ENCODE assay signal across 15 mouse cellular contexts in genomic region chr12:85859111-85859510, GRCm38 (mm10). TPM values are rescaled to one million over a fixed set of nuclear protein-coding genes. Genes with fewer than 3 reads are reported as not detected.
DNase-seq lines count a peak whose midpoint lies in the region; ATAC-seq and TF ChIP-seq lines count a peak whose summit lies in the region.
"Had no signal": no experiment of that assay in that cellular context is flagged by ENCODE, and none has a peak within 500 bp of the region (broad histone marks: within the 10 kb centered on the region; RNA-seq: fewer than 3 reads in every experiment).

No protein-coding gene starts in this region.

- ATAC-seq in heart, embryonic 13.5 days (ENCODE audit: extremely low read depth, insufficient number of reproducible peaks, low FRiP score, low TSS enrichment), result no peak
- peak; percentile 15; the same call in 1 of the 2 replicates for ATAC-seq in limb, embryonic 15.5 days (ENCODE audit: insufficient number of reproducible peaks, low FRiP score, low TSS enrichment, low read depth)
- no peak for ATAC-seq in forebrain, postnatal 0 days
- ATAC-seq: midbrain, embryonic 16.5 days had no signal

- WGBS in heart, embryonic 13.5 days, result 75% methylated on average over 3 of the region's 3 CpGs
- 44% methylated on average over 3 of the region's 3 CpGs for WGBS in limb, embryonic 15.5 days
- WGBS in forebrain, postnatal 0 days, result 37% methylated on average over 3 of the region's 3 CpGs

- no peak for TF ChIP-seq CTCF in brain, embryonic 14.5 days (IDR thresholded peaks at IDR 0.05; ENCODE audit: borderline replicate concordance, extremely low read depth, insufficient read depth, insufficient read length)
- no peak for TF ChIP-seq CTCF in forebrain, postnatal 0 days (IDR thresholded peaks at IDR 0.05; ENCODE audit: low read depth)

- H3K4me2 ChIP-seq in heart, embryonic 13.5 days, result no peak overlapping the region
- no peak overlapping the region for H3K4me2 ChIP-seq in limb, embryonic 15.5 days
- no peak overlapping the region for H3K4me2 ChIP-seq in forebrain, postnatal 0 days (ENCODE audit: low read depth)
- H3K4me2 ChIP-seq: hindbrain, embryonic 15.5 days; liver, embryonic 15.5 days had no signal

- H3K27me3 ChIP-seq in heart, embryonic 13.5 days (replicated peaks), result no peaks in the 10 kb centered on the region
- no peaks in the 10 kb centered on the region for H3K27me3 ChIP-seq in limb, embryonic 15.5 days
- no peaks in the 10 kb centered on the region for H3K27me3 ChIP-seq in forebrain, postnatal 0 days (ENCODE audit: insufficient read depth, low read length)
- H3K27me3 ChIP-seq: hindbrain, embryonic 15.5 days; liver, embryonic 15.5 days had no signal

- no peak overlapping the region for H3K4me3 ChIP-seq in heart, embryonic 13.5 days
- H3K4me3 ChIP-seq in limb, embryonic 15.5 days, result no peak overlapping the region
- H3K4me3 ChIP-seq in forebrain, postnatal 0 days (ENCODE audit: low read depth, low read length), result no peak overlapping the region
- H3K4me3 ChIP-seq: hindbrain, embryonic 15.5 days; layer of hippocampus, adult 2 months; liver, embryonic 15.5 days had no signal

- peaks cover 17% of the 10 kb centered on the region for H3K36me3 ChIP-seq in heart, embryonic 13.5 days
- H3K36me3 ChIP-seq in limb, embryonic 15.5 days, result no peaks in the 10 kb centered on the region
- peaks cover 4% of the 10 kb centered on the region; the same call in 1 of the 2 replicates for H3K36me3 ChIP-seq in forebrain, postnatal 0 days (ENCODE audit: insufficient read depth)

- no peak overlapping the region for H3K9ac ChIP-seq in heart, embryonic 13.5 days
- H3K9ac ChIP-seq in limb, embryonic 15.5 days, result no peak overlapping the region
- H3K9ac ChIP-seq in forebrain, postnatal 0 days, result no peak overlapping the region
- H3K9ac ChIP-seq: hindbrain, embryonic 15.5 days; liver, embryonic 15.5 days had no signal

- no peak for DNase-seq in heart, adult 8-10 months (ENCODE audit: low spot score)
- peak; percentile 51 for DNase-seq in brain, embryonic 14.5 days (ENCODE audit: low read depth)
- peak; percentile 12 for DNase-seq in skeletal muscle tissue, adult 2 months (ENCODE audit: low read depth, low spot score)
- DNase-seq in cerebellum, adult 9-10 months, result no peak
- no peak for DNase-seq in forebrain, postnatal 0 days
- no peak for DNase-seq in urinary bladder, adult 18-20 months (ENCODE audit: low spot score in 2 of 2)
- DNase-seq: kidney, adult 11 months; thymus, postnatal 14 days had no signal

- TF ChIP-seq POLR2A in brain, embryonic 14.5 days (IDR thresholded peaks at IDR 0.05; ENCODE audit: borderline replicate concordance, extremely low read depth, insufficient read depth, insufficient read length, poor library complexity, severe bottlenecking), result no peak

- peaks cover 7% of the 10 kb centered on the region; the same call in 1 of the 2 replicates for H3K4me1 ChIP-seq in heart, embryonic 13.5 days
- H3K4me1 ChIP-seq in limb, embryonic 15.5 days, result peaks cover 36% of the 10 kb centered on the region
- H3K4me1 ChIP-seq in forebrain, postnatal 0 days (ENCODE audit: insufficient read depth), result no peaks in the 10 kb centered on the region
- H3K4me1 ChIP-seq: liver, embryonic 15.5 days had no signal

- no peaks in the 10 kb centered on the region for H3K9me3 ChIP-seq in heart, embryonic 13.5 days
- no peaks in the 10 kb centered on the region for H3K9me3 ChIP-seq in limb, embryonic 15.5 days
- H3K9me3 ChIP-seq in forebrain, postnatal 0 days (ENCODE audit: low read length), result no peaks in the 10 kb centered on the region
- H3K9me3 ChIP-seq: hindbrain, embryonic 15.5 days; liver, embryonic 15.5 days had no signal

- 0 out of 2 replicates have a peak overlapping the region, but pooled peaks have one; percentile 25 for H3K27ac ChIP-seq in heart, embryonic 13.5 days (replicated peaks)
- H3K27ac ChIP-seq in limb, embryonic 15.5 days, result peak overlapping the region; percentile 83
- H3K27ac ChIP-seq in forebrain, postnatal 0 days (ENCODE audit: low read depth, low read length), result no peak overlapping the region
- H3K27ac ChIP-seq: hindbrain, embryonic 15.5 days; kidney, postnatal 0 days; layer of hippocampus, adult 2 months; liver, embryonic 15.5 days had no signal

RNA-seq across cellular contexts. Expression of gene Ttll5, which starts 34.7 kb away (rescaled TPM):
- polyA plus RNA-seq in heart, embryonic 13.5 days (2015; fragmentation: Nextera tagmentation; extraction: Ambion mirVana), result 10.2 and 12.0 TPM in 2 replicates
- total RNA-seq in heart, adult 8-10 months (2022), result 10 to 100 TPM; 12.8 to 20.7 (median 14.9) TPM
- 19.7 and 22.2 TPM in 2 replicates for polyA plus RNA-seq in brain, embryonic 14.5 days (2012; rRNA removed)
- 12.9 and 13.0 TPM in 2 replicates for polyA plus RNA-seq in limb, embryonic 15.5 days (2015; fragmentation: Nextera tagmentation; extraction: Ambion mirVana)
- 13.2 and 17.5 TPM in 2 replicates for total RNA-seq in forebrain, postnatal 0 days (2014; rRNA removed)
- 8.2 and 11.1 TPM in 2 replicates for polyA plus RNA-seq in forebrain, postnatal 0 days (2015; fragmentation: Nextera tagmentation; extraction: Ambion mirVana)

RNA-seq across cellular contexts. Expression of gene Erg28, which starts 34.8 kb away (rescaled TPM):
- 65.7 and 71.7 TPM in 2 replicates for polyA plus RNA-seq in heart, embryonic 13.5 days (2015; fragmentation: Nextera tagmentation; extraction: Ambion mirVana)
- 1 to 10 TPM; 5.7 to 7.7 (median 7.1) TPM for total RNA-seq in heart, adult 8-10 months (2022)
- polyA plus RNA-seq in brain, embryonic 14.5 days (2012; rRNA removed), result 53.8 and 71.7 TPM in 2 replicates
- 125 and 127 TPM in 2 replicates for polyA plus RNA-seq in limb, embryonic 15.5 days (2015; fragmentation: Nextera tagmentation; extraction: Ambion mirVana)
- 68.1 and 75.4 TPM in 2 replicates for total RNA-seq in forebrain, postnatal 0 days (2014; rRNA removed)
- polyA plus RNA-seq in forebrain, postnatal 0 days (2015; fragmentation: Nextera tagmentation; extraction: Ambion mirVana), result 118 TPM in 2 replicates

Comparison
In these comparisons a context has a peak if more than half of its experiments do, and no peak if none do; other contexts are left out.
1. DNase-seq: peak in brain, embryonic 14.5 days (single experiment) and skeletal muscle tissue, adult 2 months (single experiment); none in heart, adult 8-10 months (single experiment), cerebellum, adult 9-10 months (single experiment), forebrain, postnatal 0 days (single experiment) and urinary bladder, adult 18-20 months (0 of 2).